Mouse (Mus musculus): Measurements from ENCODE around the gene Vash2.
A peak's percentile ranks its signal among the peaks of the same experiment; 100 is the strongest.

DNA sequence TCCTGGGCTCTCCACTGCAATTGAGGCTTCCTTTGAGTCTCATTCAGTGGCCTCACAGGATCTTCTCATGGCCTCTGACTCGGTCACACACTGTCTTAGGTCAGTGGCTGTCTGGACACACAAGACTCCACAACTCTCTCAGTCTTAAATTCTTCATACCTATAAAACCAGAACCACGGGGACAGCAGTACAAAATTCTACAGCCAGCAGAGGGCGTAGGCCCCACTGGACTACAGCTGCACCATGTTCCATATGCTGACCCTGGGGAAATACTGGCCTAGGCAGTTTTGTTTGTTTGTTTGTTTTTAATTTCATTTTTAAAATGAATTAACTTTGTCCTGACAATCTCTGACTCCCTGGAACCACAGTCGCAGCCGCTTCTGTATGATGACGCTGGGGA, 23.1 kb upstream of the Vash2 start:
- TF ChIP-seq CTCF (IDR thresholded peaks at IDR 0.05; ENCODE audit: control insufficient read depth, insufficient read depth, low read length) = peak; percentile 48; the same call in 1 of the 2 replicates
- TF ChIP-seq POLR2A (IDR thresholded peaks at IDR 0.05; ENCODE audit: borderline replicate concordance, control insufficient read depth, low read depth, low read length) = no peak

Measured in bone marrow, adult 2 months (tissue).